Mouse (Mus musculus): ENCODE measurements around the gene Gm20388. TPM values are rescaled to one million over a fixed set of nuclear protein-coding genes. Genes with fewer than 3 reads are reported as not detected.

Gene Gm20388
- total and polyA plus RNA-seq, 2 experiments from 2014 or later, result 51.3 TPM; not detected in 1

DNA sequence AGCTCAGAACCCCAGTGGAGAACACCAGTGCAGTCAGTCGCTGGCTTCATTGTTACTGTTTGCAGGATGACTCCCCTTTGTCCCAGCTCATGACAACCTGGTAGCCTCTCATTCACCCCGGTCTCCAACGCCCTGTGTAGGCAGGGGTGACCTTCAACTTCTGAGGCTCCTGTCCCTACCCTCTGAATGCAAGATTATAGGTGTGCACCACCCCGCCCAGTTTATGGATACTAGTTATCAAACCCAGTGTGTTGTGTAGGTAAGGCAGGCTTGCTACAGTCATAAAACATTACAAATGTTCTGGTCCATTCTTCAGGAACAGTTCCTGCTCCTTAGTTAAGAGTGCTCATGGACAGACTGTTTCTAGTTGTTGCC is 3903.2 kb downstream of the Gm20388 start:
- Histone ChIP-seq H3K4me3 (ENCODE audit: low read depth, low read length) (no peak overlapping the region), H3K27me3 (ENCODE audit: insufficient read depth, low read length) (no peaks in the 10 kb centered on the region), H3K4me2 (ENCODE audit: low read depth) (no peak overlapping the region), H3K27ac (ENCODE audit: low read depth, low read length) (no peak overlapping the region), H3K4me1 (ENCODE audit: insufficient read depth) (no peaks in the 10 kb centered on the region), H3K9ac (no peak overlapping the region), H3K36me3 (ENCODE audit: insufficient read depth) (peaks cover 7% of the 10 kb centered on the region; the same call in 1 of the 2 replicates), H3K9me3 (ENCODE audit: low read length) (no peaks in the 10 kb centered on the region)
- no peak for TF ChIP-seq CTCF (IDR thresholded peaks at IDR 0.05; ENCODE audit: low read depth)
- no peak for ATAC-seq
- WGBS, result 90% methylated on average over 4 of the region's 4 CpGs
- no peak for DNase-seq

- DNase-seq, result no peak
- Histone ChIP-seq H3K4me2 (ENCODE audit: low read depth) (no peak overlapping the region), H3K4me1 (ENCODE audit: insufficient read depth) (no peaks in the 10 kb centered on the region), H3K9ac (no peak overlapping the region), H3K9me3 (ENCODE audit: low read length) (no peaks in the 10 kb centered on the region), H3K4me3 (ENCODE audit: low read depth, low read length) (no peak overlapping the region), H3K36me3 (ENCODE audit: insufficient read depth) (peaks cover 7% of the 10 kb centered on the region; the same call in 1 of the 2 replicates), H3K27me3 (ENCODE audit: insufficient read depth, low read length) (no peaks in the 10 kb centered on the region), H3K27ac (ENCODE audit: low read depth, low read length) (no peak overlapping the region)
- no peak for ATAC-seq
- WGBS, result 87% methylated on average over 11 of the region's 11 CpGs
- no peak for TF ChIP-seq CTCF (IDR thresholded peaks at IDR 0.05; ENCODE audit: low read depth)
Observed at GRCm38 (mm10) chr8:123815325-123815724, 3904.7 kb downstream of the Gm20388 start.

DNA sequence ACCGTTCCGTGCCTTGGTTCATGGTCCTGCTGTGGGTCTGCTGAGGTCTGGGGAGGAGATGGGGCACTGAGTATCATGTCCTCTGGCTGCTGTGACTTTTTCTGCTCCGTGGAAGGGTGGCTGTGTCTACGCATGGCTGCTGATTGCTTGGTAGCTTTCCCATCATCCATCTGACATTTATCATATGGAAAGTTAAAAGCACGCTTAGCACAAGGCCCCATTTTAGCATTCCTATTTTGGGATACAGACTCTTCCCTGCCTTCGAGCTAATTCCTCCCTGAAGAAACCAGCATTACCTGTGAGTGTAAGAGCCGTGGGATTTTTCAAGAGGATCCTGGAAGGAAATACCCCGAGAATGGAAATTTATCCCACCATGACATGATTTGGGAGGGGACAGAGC is 3906.3 kb downstream of the Gm20388 start:
- Histone ChIP-seq H3K36me3 (ENCODE audit: insufficient read depth) (peaks cover 12% of the 10 kb centered on the region; the same call in 1 of the 2 replicates), H3K27ac (ENCODE audit: low read depth, low read length) (peak overlapping the region; percentile 50; the same call in 1 of the 2 replicates), H3K9ac (no peak overlapping the region), H3K27me3 (ENCODE audit: insufficient read depth, low read length) (no peaks in the 10 kb centered on the region), H3K4me1 (ENCODE audit: insufficient read depth) (no peaks in the 10 kb centered on the region), H3K4me3 (ENCODE audit: low read depth, low read length) (no peak overlapping the region), H3K9me3 (ENCODE audit: low read length) (no peaks in the 10 kb centered on the region), H3K4me2 (ENCODE audit: low read depth) (no peak overlapping the region)
- no peak for DNase-seq
- no peak for ATAC-seq
- WGBS, result 78% methylated on average over 8 of the region's 8 CpGs
- no peak for TF ChIP-seq CTCF (IDR thresholded peaks at IDR 0.05; ENCODE audit: low read depth)

- WGBS, result 90% methylated on average over 11 of the region's 11 CpGs
- ATAC-seq, result no peak
Observed at GRCm38 (mm10) chr8:123817747-123818146, 3907.1 kb downstream of the Gm20388 start.

GRCm38 (mm10) chr8:123819683-123820610 is 3909.3 kb downstream of the Gm20388 start:
- no peak for ATAC-seq
- 94% methylated on average over 19 of the region's 19 CpGs for WGBS
- no peak for DNase-seq
- no peaks in the 10 kb centered on the region for H3K27me3 ChIP-seq (ENCODE audit: insufficient read depth, low read length)
- H3K36me3 ChIP-seq (ENCODE audit: insufficient read depth), result peaks cover 24% of the 10 kb centered on the region; the same call in 1 of the 2 replicates
- no peaks in the 10 kb centered on the region for H3K9me3 ChIP-seq (ENCODE audit: low read length)
- no peak overlapping the region for H3K9ac ChIP-seq
- no peak overlapping the region for H3K27ac ChIP-seq (ENCODE audit: low read depth, low read length)
- TF ChIP-seq CTCF (IDR thresholded peaks at IDR 0.05; ENCODE audit: low read depth), result no peak
- H3K4me1 ChIP-seq (ENCODE audit: insufficient read depth), result no peaks in the 10 kb centered on the region
- H3K4me2 ChIP-seq (ENCODE audit: low read depth), result no peak overlapping the region
- H3K4me3 ChIP-seq (ENCODE audit: low read depth, low read length), result no peak overlapping the region

More at GRCm38 (mm10) chr8:123817747-123818146, 3907.1 kb downstream of the Gm20388 start:
- Histone ChIP-seq H3K27ac (ENCODE audit: low read depth, low read length) (peak overlapping the region; percentile 50; the same call in 1 of the 2 replicates), H3K9ac (no peak overlapping the region), H3K27me3 (ENCODE audit: insufficient read depth, low read length) (no peaks in the 10 kb centered on the region), H3K36me3 (ENCODE audit: insufficient read depth) (peaks cover 12% of the 10 kb centered on the region; the same call in 1 of the 2 replicates), H3K4me2 (ENCODE audit: low read depth) (no peak overlapping the region), H3K4me1 (ENCODE audit: insufficient read depth) (no peaks in the 10 kb centered on the region), H3K4me3 (ENCODE audit: low read depth, low read length) (no peak overlapping the region), H3K9me3 (ENCODE audit: low read length) (no peaks in the 10 kb centered on the region)
- DNase-seq, result no peak
- 0 out of 2 replicates have a peak, but pooled peaks have one; percentile 2 for TF ChIP-seq CTCF (IDR thresholded peaks at IDR 0.05; ENCODE audit: low read depth)

DNA sequence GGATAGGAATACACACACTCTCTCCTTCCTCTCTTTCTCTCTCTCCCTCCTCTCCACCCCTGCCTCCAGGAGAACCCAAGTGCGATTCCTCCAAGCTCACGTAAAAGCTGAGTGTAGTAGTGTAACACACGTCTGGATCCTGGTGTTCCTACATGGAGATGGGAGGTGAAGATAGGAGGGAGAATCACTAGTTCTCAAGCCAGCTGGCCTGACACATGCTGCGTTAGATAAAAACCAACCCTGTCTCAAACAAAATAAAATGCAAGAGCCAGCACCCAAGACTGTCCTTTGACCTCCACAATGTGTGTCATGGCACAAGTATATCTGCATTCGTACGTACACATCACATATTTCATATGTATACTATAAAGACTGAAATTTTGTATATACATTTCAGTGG is 3910.1 kb downstream of the Gm20388 start:
- no peak for ATAC-seq
- H3K36me3 ChIP-seq (ENCODE audit: insufficient read depth), result peaks cover 22% of the 10 kb centered on the region; the same call in 1 of the 2 replicates
- no peak for TF ChIP-seq CTCF (IDR thresholded peaks at IDR 0.05; ENCODE audit: low read depth)
- 95% methylated on average over 6 of the region's 6 CpGs for WGBS
- DNase-seq, result no peak
- H3K9ac ChIP-seq, result no peak overlapping the region
- H3K9me3 ChIP-seq (ENCODE audit: low read length), result no peaks in the 10 kb centered on the region
- no peak overlapping the region for H3K4me2 ChIP-seq (ENCODE audit: low read depth)
- no peaks in the 10 kb centered on the region for H3K4me1 ChIP-seq (ENCODE audit: insufficient read depth)
- no peak overlapping the region for H3K27ac ChIP-seq (ENCODE audit: low read depth, low read length)
- H3K4me3 ChIP-seq (ENCODE audit: low read depth, low read length), result no peak overlapping the region
- H3K27me3 ChIP-seq (ENCODE audit: insufficient read depth, low read length), result no peaks in the 10 kb centered on the region

DNA sequence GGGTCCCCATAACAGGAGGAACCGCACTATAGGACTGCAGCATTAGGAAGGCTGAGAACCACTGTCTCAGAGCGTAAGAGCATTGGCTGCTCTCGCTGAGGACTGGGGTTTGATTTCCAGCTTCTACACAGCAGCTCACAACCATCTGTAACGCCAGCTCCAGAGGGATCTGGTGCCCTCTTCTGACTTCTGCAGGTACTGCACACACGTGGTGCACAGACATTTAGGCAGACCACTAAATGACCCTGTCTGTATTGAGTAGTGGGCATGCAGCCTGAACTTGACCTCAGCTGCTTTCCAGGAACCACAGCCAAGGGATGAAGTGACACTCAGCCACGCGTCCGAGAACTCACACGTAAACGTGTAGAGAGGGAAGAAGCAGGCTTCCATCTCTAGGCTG is 3912.5 kb downstream of the Gm20388 start:
- peak; percentile 34 for TF ChIP-seq CTCF (IDR thresholded peaks at IDR 0.05; ENCODE audit: low read depth)
- WGBS, result 99% methylated on average over 10 of the region's 10 CpGs
- DNase-seq (no peak), ATAC-seq (no peak)
- Histone ChIP-seq H3K9ac (no peak overlapping the region), H3K4me3 (ENCODE audit: low read depth, low read length) (no peak overlapping the region), H3K36me3 (ENCODE audit: insufficient read depth) (peaks cover 31% of the 10 kb centered on the region), H3K27ac (ENCODE audit: low read depth, low read length) (no peak overlapping the region), H3K9me3 (ENCODE audit: low read length) (no peaks in the 10 kb centered on the region), H3K27me3 (ENCODE audit: insufficient read depth, low read length) (no peaks in the 10 kb centered on the region), H3K4me1 (ENCODE audit: insufficient read depth) (no peaks in the 10 kb centered on the region), H3K4me2 (ENCODE audit: low read depth) (no peak overlapping the region)

Measured in forebrain, postnatal 0 days (tissue).